Mouse (Mus musculus): ENCODE data around the gene Olfr1338.

- TF ChIP-seq POLR2A (IDR thresholded peaks at IDR 0.05; ENCODE audit: insufficient read depth, low read length): no peak
- no peak for TF ChIP-seq CTCF (IDR thresholded peaks at IDR 0.05; ENCODE audit: low read depth, low read length)
- TF ChIP-seq EP300 (IDR thresholded peaks at IDR 0.05; ENCODE audit: insufficient read depth, low read depth, low read length): no peak
Observed at GRCm38 (mm10) chr4:118758637-118759036, at the start of gene Olfr1338.
